Mouse (Mus musculus) right cerebral cortex, adult 18-20 months (tissue): Measurements from ENCODE around the gene Kcng4.

Experiments used
- DNase-seq: peaks from one replicate; pipeline ENCODE4 v3.0.0; 2022; ENCODE audit warnings: mixed read lengths

Gene Kcng4

DNA sequence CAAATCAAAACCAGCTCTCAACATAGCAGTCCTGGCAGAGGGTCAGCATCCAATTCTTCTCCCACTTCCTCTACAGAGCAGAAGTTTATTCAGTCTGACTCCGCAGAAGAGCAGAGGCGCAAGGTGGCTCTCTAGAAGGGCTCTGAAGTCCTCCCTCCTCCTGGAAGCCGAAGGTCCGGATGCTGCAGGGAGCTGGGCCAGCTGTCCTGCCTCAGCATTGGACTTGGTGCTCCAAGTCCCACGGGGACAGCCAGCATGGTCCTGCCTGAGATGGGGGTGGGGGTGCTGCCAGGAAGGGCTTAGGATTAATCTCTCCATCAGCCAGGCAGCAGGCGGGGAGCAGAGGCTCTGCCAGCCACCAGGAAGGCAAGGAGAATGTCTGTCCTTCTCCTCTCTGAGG is at the start of gene Kcng4:
TSS of gene Kcng4 (minus strand) at position 303 of the 400 bp plus-strand sequence.
- no peak for DNase-seq

DNA sequence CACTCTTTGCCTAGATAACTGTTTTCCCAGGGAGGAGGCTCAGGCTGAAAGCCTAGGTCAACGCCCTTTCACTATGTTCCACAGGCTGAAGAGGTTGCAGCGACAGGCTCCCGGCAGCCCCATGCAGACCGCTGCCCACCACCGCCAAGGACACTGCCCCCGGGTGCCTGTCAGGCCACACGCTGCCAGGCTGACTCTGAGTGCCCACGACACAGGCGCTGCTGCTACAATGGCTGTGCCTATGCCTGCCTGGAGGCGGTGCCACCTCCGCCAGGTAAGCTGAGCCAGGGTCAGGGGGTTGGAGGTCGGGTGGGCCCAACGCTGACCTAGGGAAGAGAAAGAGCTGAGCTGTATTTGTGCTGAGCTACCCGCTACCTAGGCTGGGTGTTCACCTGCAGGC is 43.7 kb upstream of the Kcng4 start:
- DNase-seq: no peak

DNA sequence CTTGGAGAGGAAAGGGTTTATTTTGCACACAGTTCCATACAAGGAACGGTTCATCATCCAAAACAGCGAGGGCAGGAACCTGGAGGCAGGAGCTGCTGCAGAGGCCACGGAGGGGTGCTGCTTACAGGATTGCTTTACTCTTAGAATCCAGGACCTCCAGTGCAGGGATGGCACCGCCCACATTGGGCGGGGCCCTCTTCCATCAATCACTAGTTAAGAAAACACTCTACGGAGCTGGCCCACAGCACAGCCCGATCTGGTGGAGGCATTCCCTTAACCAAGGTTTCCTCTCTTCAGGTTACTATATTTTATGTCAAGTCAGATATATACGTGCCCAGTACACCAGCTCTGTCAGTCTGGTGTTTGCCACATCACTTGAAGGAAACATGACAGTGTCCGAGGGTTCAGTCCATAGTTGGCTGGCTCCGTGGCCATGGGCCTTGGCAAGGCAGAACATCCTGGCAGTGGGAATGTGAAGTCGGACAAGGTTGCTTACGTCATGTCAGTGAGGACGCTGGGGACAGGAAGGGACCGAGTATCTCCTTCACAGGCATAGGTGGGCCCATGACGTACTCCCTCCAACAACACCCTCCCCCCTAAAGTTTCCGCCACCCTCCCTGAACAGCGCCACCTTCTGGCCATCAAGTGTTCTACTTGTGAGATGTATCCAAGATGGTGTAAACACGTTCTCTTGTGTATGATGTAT is 42.8 kb upstream of the Kcng4 start:
- no peak for DNase-seq

GRCm38 (mm10) chr8:119676389-119676788 is 40.9 kb upstream of the Kcng4 start:
- DNase-seq: peak; percentile 88

DNA sequence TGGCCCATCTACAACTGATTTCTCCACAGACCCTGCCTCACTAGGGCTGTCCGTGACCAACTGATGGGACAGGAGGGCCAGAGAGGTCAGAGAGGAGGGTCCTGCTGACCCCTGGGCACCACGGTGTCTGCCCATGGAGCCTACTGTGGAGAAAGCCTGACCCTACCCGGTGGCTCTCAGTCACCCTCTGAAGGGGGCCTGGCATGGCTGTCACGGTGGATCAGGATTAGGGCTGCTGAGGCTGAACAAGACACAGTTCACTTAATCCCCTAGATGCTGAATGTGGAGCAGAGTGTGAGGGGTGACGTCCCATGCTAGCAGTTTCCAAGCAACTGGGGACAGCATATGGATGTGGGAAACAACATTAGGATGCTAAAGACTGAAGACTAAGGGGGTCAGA is 40.0 kb upstream of the Kcng4 start:
- DNase-seq: no peak

DNA sequence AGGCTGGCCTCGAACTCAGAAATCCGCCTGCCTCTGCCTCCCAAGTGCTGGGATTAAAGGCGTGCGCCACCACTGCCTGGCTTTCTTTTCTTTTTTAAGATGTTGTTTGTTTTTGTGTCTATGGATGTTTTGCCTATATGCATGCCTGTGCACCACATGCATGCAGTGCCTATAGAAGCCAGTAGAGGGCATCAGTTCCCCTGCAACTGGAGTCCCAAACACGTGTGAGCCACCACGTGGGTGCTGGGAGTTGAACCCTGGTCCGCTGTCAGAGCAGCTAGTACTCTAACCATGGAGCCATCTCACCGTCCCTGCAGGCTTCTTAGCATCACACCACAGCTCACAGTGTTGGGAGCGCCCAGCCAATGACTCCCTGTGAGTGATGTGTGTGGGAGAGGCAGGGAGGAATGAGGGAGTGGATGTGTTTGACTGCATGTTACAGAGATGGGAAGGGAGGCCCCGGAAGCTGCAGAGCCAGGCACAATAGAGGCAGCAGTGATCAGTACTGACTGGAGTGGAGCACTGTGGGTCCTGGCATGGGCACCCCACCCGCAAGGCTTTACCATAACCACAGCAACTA is 38.6 kb upstream of the Kcng4 start:
- no peak for DNase-seq

DNA sequence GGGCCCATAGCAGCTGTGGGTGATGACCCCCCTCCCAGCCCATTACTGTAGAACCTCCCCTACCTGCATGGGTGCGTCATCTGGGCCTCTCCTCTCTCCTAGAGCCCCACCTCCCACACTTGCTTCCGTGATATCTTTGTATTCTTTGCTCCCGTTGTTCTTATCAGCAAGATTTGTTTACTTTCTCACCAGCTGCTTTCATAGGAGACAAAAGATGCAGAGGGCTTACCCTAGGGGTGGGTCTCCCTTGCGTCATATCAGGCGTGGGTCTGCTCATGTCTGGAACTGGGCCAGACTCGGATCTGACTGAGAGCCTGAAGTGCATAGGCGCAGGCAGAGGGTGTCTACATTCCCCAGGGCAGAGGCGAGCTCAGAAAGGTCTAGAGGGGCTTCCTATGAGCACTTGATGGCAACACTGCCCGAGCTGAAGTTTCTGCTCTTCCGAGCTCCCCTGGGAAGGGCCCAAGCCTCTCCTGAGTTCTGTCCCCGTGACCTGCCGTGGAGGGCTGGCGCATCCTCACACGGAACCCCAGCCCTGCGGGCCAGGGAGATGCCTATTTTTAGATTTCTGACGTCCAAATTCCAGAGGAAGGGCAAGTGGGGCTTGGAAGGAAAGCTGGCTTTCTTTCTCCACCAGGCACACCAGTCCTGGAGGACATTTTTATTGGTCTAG is 35.1 kb upstream of the Kcng4 start:
- no peak for DNase-seq

DNA sequence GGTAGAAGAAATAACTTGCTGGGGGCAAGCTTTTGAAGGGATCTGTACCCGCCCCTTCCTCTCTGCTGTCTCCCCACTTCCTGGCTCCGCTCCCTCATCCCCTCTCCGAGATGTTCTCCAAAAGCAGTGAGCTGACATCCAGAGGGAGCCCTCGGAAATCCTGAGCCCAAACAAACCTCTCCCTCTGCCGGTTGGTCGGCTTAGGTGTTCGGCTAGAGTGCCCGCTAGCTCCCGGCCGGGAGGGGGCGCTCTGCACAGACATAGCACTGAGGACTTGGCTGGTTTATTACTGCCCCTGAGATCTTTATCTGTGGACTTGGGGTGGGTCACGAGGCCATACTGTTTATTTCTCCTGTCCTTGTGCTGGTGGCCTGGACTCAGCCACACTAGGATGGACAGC is 33.8 kb upstream of the Kcng4 start:
- DNase-seq: no peak

DNA sequence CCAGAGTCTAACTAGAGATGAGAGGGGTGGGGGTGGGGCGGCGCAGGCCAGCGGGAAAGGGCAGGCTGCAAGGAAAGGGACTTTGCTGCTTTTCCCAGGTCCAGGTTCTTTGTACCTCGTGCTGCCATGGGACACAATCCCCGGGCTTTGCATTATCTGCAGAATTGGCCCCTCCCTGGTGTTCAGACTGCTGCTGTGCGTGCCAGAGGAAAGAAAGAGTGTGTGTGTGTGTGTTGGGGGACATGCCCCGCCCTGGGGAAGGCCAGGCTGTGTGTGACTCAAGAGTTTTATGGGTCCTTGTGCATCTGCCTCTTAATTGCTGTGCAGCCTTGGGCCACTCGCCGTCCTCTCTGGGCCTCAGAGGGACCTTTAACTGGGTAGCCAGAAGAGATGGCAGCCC is 33.0 kb upstream of the Kcng4 start:
- DNase-seq: no peak

GRCm38 (mm10) chr8:119666219-119666951 is 30.9 kb upstream of the Kcng4 start, which contains the start of gene Wfdc1:
Gene Wfdc1 (plus strand): TSS chr8:119666365.
- DNase-seq: no peak

- DNase-seq: no peak
Measured at GRCm38 (mm10) chr8:119665270-119665669, 29.8 kb upstream of the Kcng4 start.

GRCm38 (mm10) chr8:119663440-119663839 is 28.0 kb upstream of the Kcng4 start:
- no peak for DNase-seq

- no peak for DNase-seq
Measured at GRCm38 (mm10) chr8:119661892-119662291, 26.4 kb upstream of the Kcng4 start.

DNA sequence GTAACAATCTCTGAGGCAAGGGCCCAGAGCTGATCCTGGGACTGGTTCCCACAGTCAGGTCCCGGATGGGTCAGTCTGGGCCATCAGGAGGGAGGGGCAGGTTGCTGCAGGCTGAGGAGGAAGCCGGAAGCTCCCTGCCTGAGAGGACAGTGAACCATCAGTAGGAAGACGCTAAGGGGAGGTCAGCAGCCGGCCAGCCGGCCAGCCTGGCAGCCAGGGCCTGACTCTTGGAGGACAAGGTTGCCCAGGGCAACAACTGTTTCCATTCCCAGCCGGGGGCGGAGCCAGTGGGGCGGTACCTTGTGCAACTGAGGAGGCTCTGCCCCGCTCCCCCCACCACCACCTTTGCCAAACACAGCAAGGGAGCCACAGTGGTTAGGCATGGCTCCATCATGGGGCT is 25.6 kb upstream of the Kcng4 start:
- no peak for DNase-seq

GRCm38 (mm10) chr8:119656709-119657464 is 21.4 kb upstream of the Kcng4 start:
- no peak for DNase-seq

DNA sequence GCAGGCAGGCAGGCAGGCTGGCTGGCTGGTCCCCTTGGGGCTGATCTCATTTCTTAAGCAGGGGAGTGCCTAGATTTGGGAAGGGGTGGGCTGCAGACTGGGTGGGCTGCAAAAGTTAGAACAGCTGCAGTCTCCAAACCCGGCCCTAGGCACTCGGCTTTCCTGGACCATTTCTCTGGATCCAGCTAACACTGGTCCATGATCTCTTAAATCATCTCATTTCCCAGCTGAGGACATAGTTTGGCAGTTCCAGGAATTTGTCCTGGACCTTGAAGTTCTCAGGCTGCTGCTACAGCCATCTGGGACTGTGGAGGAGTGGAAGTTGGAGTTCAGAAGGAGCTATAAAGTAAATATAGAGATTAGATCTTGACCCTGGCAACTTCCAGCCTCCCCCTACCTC is 15.8 kb upstream of the Kcng4 start:
- DNase-seq: no peak

DNA sequence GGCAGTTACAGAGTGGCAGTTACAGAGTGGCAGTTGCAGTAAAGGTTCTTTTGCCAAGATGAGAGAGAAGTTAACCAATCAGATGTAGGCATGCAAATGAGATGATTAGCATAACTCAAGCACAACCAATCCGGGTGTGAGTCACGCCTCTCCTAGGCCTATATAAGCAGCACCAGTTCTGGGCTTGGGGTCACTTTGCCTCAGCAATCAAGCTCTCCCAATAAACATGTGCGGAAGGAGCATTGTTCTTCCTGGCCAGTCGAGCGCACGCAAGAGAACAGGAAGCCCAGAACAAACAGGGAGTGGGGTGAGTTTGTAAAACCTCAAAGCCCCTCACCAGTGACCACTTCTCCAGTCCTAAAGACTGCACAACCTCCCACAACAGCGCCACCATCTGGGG is 11.4 kb upstream of the Kcng4 start:
- DNase-seq: no peak

DNA sequence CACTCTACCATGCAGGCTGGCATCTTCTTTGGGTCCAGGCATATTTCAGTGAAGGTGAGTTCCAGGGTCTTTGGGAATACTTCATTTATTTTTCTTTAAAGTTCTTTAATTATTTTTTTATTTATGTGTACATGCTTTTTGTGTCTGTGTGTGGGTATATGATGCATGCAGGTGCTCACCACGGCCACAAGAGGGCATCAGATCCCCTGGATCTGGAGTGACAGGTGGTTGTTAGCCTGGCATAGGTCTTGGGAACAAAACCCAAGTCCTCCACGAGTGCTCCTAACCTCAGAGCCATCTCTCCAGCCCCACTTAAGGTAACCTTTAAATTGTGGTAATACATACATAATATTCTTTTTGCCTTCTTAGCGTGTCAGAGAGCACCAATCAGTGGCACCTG is 10.7 kb upstream of the Kcng4 start:
- DNase-seq: no peak

DNA sequence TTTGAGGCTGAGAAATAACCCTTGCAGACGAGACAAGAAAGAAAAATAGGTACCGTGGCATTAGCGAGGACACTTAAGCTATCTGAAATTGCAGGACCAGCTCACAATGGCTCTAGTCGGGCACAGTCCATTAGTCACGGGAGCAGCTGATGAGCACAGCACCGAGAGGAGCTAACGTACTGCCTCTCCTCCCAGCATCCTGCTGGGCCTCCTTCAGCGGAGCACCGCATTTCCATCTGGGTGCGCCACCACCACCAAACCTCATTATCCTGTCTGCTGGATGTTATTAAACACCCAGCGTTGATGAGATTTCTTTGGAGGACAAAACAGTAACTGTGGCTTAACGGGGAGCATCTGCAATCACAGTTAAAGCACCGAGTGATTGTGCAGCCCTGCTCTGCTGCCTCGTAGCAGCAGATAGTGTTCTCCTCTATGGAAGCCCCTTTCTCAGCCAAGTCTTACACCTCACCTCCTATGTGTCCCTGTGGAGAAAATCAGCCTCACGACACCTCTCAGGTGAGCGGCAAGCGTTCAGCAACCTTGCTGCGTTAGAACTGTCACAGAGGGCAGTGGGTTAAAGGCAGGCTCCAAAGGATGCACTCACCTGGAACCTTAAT is 9.6 kb upstream of the Kcng4 start:
- no peak for DNase-seq

DNA sequence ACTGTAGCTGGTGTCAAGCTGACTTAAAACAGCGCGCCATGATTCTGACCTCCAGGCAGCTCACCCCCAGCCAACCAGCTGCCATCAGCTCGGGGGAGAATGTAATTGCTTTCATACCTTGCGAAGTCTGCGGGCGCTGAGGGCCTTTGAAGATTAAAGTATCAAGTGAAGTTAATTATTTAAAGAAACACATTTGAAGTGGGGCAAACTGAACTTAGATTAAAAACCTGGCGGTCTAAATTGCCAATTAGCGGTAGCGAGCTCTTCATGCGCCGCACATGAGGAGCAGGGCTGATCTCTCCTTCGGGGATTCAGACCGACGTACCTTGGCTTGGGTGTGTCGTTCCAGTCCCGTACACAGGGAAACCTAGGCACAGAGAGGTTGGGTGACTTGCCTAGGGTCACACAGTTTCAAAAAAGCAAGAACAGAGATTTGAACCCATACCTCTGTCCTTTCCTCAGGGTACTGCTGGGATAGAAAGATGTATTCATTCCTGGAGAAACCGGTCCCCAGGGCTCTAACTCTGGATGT is 9.0 kb upstream of the Kcng4 start:
- no peak for DNase-seq

- no peak for DNase-seq
Measured at GRCm38 (mm10) chr8:119642960-119643359, 7.5 kb upstream of the Kcng4 start.

GRCm38 (mm10) chr8:119641058-119641457 is 5.6 kb upstream of the Kcng4 start:
- DNase-seq: no peak
